Mouse (Mus musculus): Measurements from ENCODE around the gene Gm17657.

Gm17657 gene

DNA sequence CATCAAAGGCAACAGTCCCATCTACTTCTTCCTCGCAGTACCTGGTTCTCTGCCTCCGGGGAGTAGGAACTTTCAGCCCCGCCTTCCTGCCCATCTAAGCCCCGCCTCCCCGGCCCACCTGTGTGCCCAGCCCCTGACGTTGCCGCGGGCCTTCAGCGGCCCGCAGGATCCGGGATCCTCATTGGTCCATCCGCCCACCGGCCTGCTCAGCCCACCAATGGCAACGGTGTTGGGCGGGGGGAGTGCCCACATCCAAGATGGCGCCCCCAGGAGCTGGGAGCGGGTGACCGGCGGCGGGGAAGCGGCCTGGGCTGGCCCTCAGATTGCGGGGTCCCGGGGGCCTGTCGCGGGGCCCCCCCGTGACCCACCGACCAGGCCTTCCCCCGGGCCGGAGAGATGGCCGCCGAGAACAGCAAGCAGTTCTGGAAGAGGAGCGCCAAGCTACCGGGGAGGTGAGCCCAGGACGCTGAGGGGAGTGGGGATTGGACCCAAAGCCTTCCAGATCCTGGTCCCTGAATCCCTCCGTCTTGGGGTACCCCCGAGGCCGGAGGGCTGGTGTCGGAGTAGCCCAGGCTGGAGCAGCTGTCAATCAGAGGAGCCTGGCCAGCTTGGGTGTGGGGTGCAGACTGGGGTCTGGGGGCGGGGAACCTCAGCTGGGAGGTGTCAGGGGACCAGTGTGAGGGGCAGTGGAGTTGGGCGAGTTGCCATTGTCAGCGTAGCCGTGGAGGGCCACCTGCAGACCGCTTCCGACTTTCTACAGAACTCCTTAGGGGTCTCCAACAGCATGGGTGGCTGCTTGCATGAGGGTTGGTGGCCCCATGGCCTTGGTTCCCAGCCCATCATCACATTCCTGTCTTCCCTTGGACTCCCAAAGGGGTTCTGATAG is at the start of gene Gm17657, which contains the start of gene Tbc1d22b:
Gm17657 (minus strand) TSS at position 96 of the 886 bp plus-strand sequence.
Tbc1d22b (plus strand) TSS at position 243 of the 886 bp plus-strand sequence.
- DNase-seq (ENCODE audit: inconsistent age in 2 of 2, low spot score in 1 of 2) = peak; percentile 96 to 98

- no peak for DNase-seq (ENCODE audit: inconsistent age in 2 of 2, low spot score in 1 of 2)
Measured at GRCm38 (mm10) chr17:29599051-29599450, 49.6 kb upstream of the Gm17657 start.

- DNase-seq (ENCODE audit: inconsistent age in 2 of 2, low spot score in 1 of 2) = peak in 1 of 2 experiments; percentile 24
Measured at GRCm38 (mm10) chr17:29596771-29597132, 47.3 kb upstream of the Gm17657 start.

- peak; percentile 75 to 80 for DNase-seq (ENCODE audit: inconsistent age in 2 of 2, low spot score in 1 of 2)
Measured at GRCm38 (mm10) chr17:29595891-29596770, 46.7 kb upstream of the Gm17657 start.

- no peak for DNase-seq (ENCODE audit: inconsistent age in 2 of 2, low spot score in 1 of 2)
Measured at GRCm38 (mm10) chr17:29589221-29589898, 39.9 kb upstream of the Gm17657 start.

- no peak for DNase-seq (ENCODE audit: inconsistent age in 2 of 2, low spot score in 1 of 2)
Measured at GRCm38 (mm10) chr17:29586921-29587320, 37.5 kb upstream of the Gm17657 start.

GRCm38 (mm10) chr17:29585446-29585845 is 36.0 kb upstream of the Gm17657 start:
- no peak for DNase-seq (ENCODE audit: inconsistent age in 2 of 2, low spot score in 1 of 2)

- no peak for DNase-seq (ENCODE audit: inconsistent age in 2 of 2, low spot score in 1 of 2)
Measured at GRCm38 (mm10) chr17:29584737-29585136, 35.3 kb upstream of the Gm17657 start.

DNA sequence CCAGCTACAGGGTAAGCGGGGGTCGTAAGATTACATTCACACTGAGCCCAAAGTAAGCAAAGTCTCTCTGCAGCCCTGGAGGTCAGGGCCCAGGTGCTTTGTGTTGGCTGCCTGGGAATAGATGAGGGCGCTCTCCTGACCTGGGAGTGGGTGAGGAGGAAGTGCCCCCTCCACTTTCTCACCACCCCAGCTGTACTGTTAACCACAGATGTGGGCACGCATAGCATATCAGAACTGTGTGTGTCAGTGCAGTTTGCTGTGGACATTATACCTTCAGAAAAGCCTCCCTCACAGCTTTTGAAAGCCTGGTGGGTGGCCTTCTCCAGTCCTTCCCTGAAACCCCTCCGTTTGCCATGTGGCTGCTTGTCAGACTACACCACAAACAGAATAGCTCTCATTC is 34.9 kb upstream of the Gm17657 start:
- no peak for DNase-seq (ENCODE audit: inconsistent age in 2 of 2, low spot score in 1 of 2)

GRCm38 (mm10) chr17:29583569-29583968 is 34.1 kb upstream of the Gm17657 start:
- DNase-seq (ENCODE audit: inconsistent age in 2 of 2, low spot score in 1 of 2) = no peak

GRCm38 (mm10) chr17:29579579-29580126 is 30.2 kb upstream of the Gm17657 start:
- no peak for DNase-seq (ENCODE audit: inconsistent age in 2 of 2, low spot score in 1 of 2)

DNA sequence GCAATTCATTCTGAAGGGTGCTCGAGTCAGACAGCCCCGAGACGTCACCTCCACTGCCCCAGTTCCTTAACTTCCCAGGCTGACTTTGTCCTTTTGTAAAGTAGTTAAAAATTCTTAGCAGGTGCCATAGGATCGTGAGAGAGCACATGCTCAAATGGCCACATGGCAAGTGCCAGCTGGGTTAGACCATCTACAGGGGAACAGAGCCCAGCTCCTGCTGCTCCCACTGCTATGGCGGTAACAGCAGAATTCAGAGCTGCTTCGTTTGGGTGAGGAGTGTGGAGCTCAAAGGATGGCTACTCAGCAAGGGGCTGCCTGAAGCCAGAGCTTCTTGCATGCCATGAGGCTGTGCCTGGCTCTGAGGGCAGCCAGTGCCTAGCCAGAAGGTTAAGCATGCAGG is 20.4 kb upstream of the Gm17657 start:
- DNase-seq (ENCODE audit: inconsistent age in 2 of 2, low spot score in 1 of 2) = no peak

- peak; percentile 63 to 73 for DNase-seq (ENCODE audit: inconsistent age in 2 of 2, low spot score in 1 of 2)
Measured at GRCm38 (mm10) chr17:29568435-29568834, 19.0 kb upstream of the Gm17657 start.

DNA sequence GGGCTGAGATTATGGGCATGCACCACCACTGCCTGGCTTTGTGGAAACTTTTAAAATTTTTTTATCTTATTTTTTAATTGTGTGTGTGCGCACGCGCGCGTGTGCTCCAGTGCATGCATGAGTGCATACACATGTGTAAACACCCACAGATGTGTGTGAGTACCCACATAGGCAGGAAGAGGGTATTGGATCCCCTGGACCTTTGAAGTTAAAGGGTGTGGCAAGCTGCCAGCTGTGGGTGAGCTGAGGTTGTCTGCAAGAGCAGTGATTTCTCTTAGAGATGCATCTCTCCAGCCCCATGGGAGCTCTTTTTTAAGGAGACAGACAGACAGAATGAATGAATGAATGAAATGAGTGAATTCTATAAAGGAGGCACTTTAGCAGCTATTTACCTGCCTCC is 16.1 kb upstream of the Gm17657 start:
- no peak for DNase-seq (ENCODE audit: inconsistent age in 2 of 2, low spot score in 1 of 2)

DNA sequence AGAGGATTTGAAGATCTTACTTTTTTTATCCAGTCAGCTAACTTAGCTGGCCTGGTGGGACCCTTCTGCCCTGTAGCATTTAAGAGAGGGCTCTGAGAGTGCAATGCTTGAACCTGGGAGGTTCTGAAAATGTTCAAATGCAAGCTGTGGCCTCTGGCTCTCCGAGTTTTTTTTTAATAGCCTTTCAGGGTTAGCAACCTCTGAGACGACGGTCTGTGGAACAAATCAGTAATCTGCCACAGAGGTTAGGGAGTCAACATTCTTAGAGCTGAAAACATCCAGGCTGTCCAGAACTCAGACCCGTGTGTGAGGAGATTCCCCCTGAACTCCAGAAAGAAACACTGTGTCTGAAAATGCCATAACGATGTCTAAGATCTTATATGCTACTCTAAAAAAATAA is 9.0 kb upstream of the Gm17657 start:
- DNase-seq (ENCODE audit: inconsistent age in 2 of 2, low spot score in 1 of 2) = no peak

GRCm38 (mm10) chr17:29556893-29557292 is 7.5 kb upstream of the Gm17657 start:
- no peak for DNase-seq (ENCODE audit: inconsistent age in 2 of 2, low spot score in 1 of 2)

GRCm38 (mm10) chr17:29556456-29556855 is 7.0 kb upstream of the Gm17657 start:
- peak; percentile 38 to 79 for DNase-seq (ENCODE audit: inconsistent age in 2 of 2, low spot score in 1 of 2)

- no peak for DNase-seq (ENCODE audit: inconsistent age in 2 of 2, low spot score in 1 of 2)
Measured at GRCm38 (mm10) chr17:29554176-29554575, 4.7 kb upstream of the Gm17657 start.

DNA sequence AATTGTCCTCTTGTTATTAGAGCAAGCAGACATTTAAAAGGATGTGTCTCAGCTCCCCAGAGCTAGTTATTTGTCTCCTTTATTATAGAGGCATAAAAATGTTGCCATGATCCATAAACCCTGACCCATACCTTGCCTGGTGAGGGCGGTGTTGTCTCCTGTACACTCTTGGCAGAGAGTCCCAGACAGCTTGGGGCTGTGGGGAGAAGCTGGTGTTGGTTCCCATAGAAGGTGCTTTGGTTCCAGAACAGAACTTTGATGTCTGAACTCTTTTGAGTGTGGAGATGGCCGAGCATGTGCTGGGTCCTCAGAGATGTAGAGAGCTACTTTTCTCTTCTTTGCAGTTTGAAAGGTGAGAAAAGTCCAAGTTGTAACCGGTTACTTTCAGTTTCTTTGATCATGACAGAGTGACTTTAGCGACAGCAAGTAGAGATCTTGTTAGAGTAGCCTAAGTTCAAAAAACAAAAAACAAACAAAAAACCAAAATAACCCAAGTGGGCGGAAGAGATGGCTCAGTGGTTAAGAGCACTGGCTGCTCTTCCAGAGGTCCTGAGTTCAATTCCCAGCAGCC is 2.8 kb upstream of the Gm17657 start, which contains the start of gene Tmem217:
Tmem217 (minus strand) TSS at position 224 of the 571 bp plus-strand sequence.
- peak in 1 of 2 experiments; percentile 44 for DNase-seq (ENCODE audit: inconsistent age in 2 of 2, low spot score in 1 of 2)

- DNase-seq (ENCODE audit: inconsistent age in 2 of 2, low spot score in 1 of 2) = peak in 1 of 2 experiments; percentile 38
Measured at GRCm38 (mm10) chr17:29551019-29551418, 1.6 kb upstream of the Gm17657 start.
